Mouse (Mus musculus): ENCODE results near the gene Zfp715. TPM values are rescaled to one million over a fixed set of nuclear protein-coding genes. Genes with fewer than 3 reads are reported as not detected.
"Not testable (repeated sequence)": the region's sequence is repeated elsewhere in the genome, so short reads cannot be mapped to it uniquely, and the experiment has no call there.

Zfp715 gene
- polyA plus RNA-seq, 1 experiment from 2014 or later: 10.5 TPM

GRCm38 (mm10) chr7:43277401-43277800 lies 35.7 kb downstream of the Zfp715 start:
- no peak for DNase-seq (ENCODE audit: low spot score)
- Histone ChIP-seq H3K4me3 (no peak overlapping the region), H3K27ac (replicated peaks) (no peak overlapping the region), H3K4me1 (no peaks in the 10 kb centered on the region), H3K36me3 (no peaks in the 10 kb centered on the region), H3K27me3 (ENCODE audit: low read depth, poor library complexity, severe bottlenecking) (no peaks in the 10 kb centered on the region), H3K9me3 (replicated peaks) (peaks cover 3% of the 10 kb centered on the region; the same call in 1 of the 2 replicates)
- WGBS: 79% methylated on average over 5 of the region's 5 CpGs

- not testable (repeated sequence) for H3K36me3 ChIP-seq; H3K27me3 ChIP-seq (ENCODE audit: low read depth, poor library complexity, severe bottlenecking); H3K4me1 ChIP-seq; H3K4me3 ChIP-seq; H3K9me3 ChIP-seq (replicated peaks); DNase-seq (ENCODE audit: low spot score); H3K27ac ChIP-seq (replicated peaks)
- WGBS: 46% methylated on average over 7 of the region's 7 CpGs
These were observed 36.9 kb downstream of the Zfp715 start for GRCm38 (mm10) chr7:43276178-43276577.

GRCm38 (mm10) chr7:43273476-43273875 lies 39.6 kb downstream of the Zfp715 start:
- H3K9me3 ChIP-seq (replicated peaks): peaks cover 25% of the 10 kb centered on the region
- no peaks in the 10 kb centered on the region for H3K36me3 ChIP-seq
- no peaks in the 10 kb centered on the region for H3K27me3 ChIP-seq (ENCODE audit: low read depth, poor library complexity, severe bottlenecking)
- 71% methylated on average over 1 of the region's 1 CpGs for WGBS
- DNase-seq (ENCODE audit: low spot score): no peak
- no peak overlapping the region for H3K4me3 ChIP-seq
- no peak overlapping the region for H3K27ac ChIP-seq (replicated peaks)
- H3K4me1 ChIP-seq: no peaks in the 10 kb centered on the region

- not testable (repeated sequence) for H3K4me3 ChIP-seq; DNase-seq (ENCODE audit: low spot score); H3K27ac ChIP-seq (replicated peaks); H3K27me3 ChIP-seq (ENCODE audit: low read depth, poor library complexity, severe bottlenecking); H3K4me1 ChIP-seq; H3K36me3 ChIP-seq
- WGBS: 87% methylated on average over 13 of the region's 13 CpGs
- H3K9me3 ChIP-seq (replicated peaks): peaks cover 51% of the 10 kb centered on the region
These were observed 45.7 kb downstream of the Zfp715 start for GRCm38 (mm10) chr7:43267359-43267758.

GRCm38 (mm10) chr7:43253540-43253939 lies 59.6 kb downstream of the Zfp715 start:
- Histone ChIP-seq H3K4me3 (no peak overlapping the region), H3K36me3 (no peaks in the 10 kb centered on the region), H3K4me1 (no peaks in the 10 kb centered on the region), H3K27me3 (ENCODE audit: low read depth, poor library complexity, severe bottlenecking) (no peaks in the 10 kb centered on the region), H3K9me3 (replicated peaks) (peaks cover 51% of the 10 kb centered on the region), H3K27ac (replicated peaks) (no peak overlapping the region)
- WGBS: 81% methylated on average over 7 of the region's 7 CpGs
- no peak for DNase-seq (ENCODE audit: low spot score)

- not testable (repeated sequence) for DNase-seq (ENCODE audit: low spot score); H3K36me3 ChIP-seq; H3K27ac ChIP-seq (replicated peaks); H3K4me3 ChIP-seq; H3K4me1 ChIP-seq; H3K27me3 ChIP-seq (ENCODE audit: low read depth, poor library complexity, severe bottlenecking)
- WGBS: 77% methylated on average over 1 of the region's 1 CpGs
- peaks cover 45% of the 10 kb centered on the region for H3K9me3 ChIP-seq (replicated peaks)
These were observed 62.4 kb downstream of the Zfp715 start for GRCm38 (mm10) chr7:43250718-43251117.

Other genes with a start within 250 kb of the Zfp715 start
- gene Zfp936, start 199.1 kb downstream of the Zfp715 start, polyA plus RNA-seq (2016; fragmentation: Nextera tagmentation; extraction: Ambion mirVana): 0.04 TPM in 1 of 2 replicates, not detected in the other
- 0.09 and 0.29 TPM in 2 replicates for gene Siglecf, start 38.0 kb upstream of the Zfp715 start, polyA plus RNA-seq (2016; fragmentation: Nextera tagmentation; extraction: Ambion mirVana)
- 0.07 and 0.09 TPM in 2 replicates for gene Siglecg, start 94.9 kb upstream of the Zfp715 start, polyA plus RNA-seq (2016; fragmentation: Nextera tagmentation; extraction: Ambion mirVana)
- 0.14 and 0.15 TPM in 2 replicates for gene Lim2, start 114.4 kb upstream of the Zfp715 start, polyA plus RNA-seq (2016; fragmentation: Nextera tagmentation; extraction: Ambion mirVana)
- not detected in 2 replicates for gene Nkg7, start 123.8 kb upstream of the Zfp715 start, polyA plus RNA-seq (2016; fragmentation: Nextera tagmentation; extraction: Ambion mirVana)
- not detected in 2 replicates for gene Cldnd2, start 127.5 kb upstream of the Zfp715 start, polyA plus RNA-seq (2016; fragmentation: Nextera tagmentation; extraction: Ambion mirVana)
- 246 and 264 TPM in 2 replicates for gene Etfb, start 130.8 kb upstream of the Zfp715 start, polyA plus RNA-seq (2016; fragmentation: Nextera tagmentation; extraction: Ambion mirVana)
- not detected in 2 replicates for gene Gm45233, start 130.8 kb upstream of the Zfp715 start, polyA plus RNA-seq (2016; fragmentation: Nextera tagmentation; extraction: Ambion mirVana)
- gene Vsig10l, start 149.9 kb upstream of the Zfp715 start, polyA plus RNA-seq (2016; fragmentation: Nextera tagmentation; extraction: Ambion mirVana): 2.2 and 3.6 TPM in 2 replicates
- 0.70 and 2.0 TPM in 2 replicates for gene Iglon5, start 176.8 kb upstream of the Zfp715 start, polyA plus RNA-seq (2016; fragmentation: Nextera tagmentation; extraction: Ambion mirVana)
- not detected in 2 replicates for gene 4931406B18Rik, start 192.6 kb upstream of the Zfp715 start, polyA plus RNA-seq (2016; fragmentation: Nextera tagmentation; extraction: Ambion mirVana)
- 0.83 and 1.0 TPM in 2 replicates for gene Cd33, start 231.1 kb upstream of the Zfp715 start, polyA plus RNA-seq (2016; fragmentation: Nextera tagmentation; extraction: Ambion mirVana)
- 4.7 and 5.9 TPM in 2 replicates for gene Zfp658, start 249.0 kb upstream of the Zfp715 start, polyA plus RNA-seq (2016; fragmentation: Nextera tagmentation; extraction: Ambion mirVana)